Mouse (Mus musculus) olfactory bulb, adult 2 months (tissue): ENCODE data around the gene Tatdn2.

Experiments used
- CTCF ChIP-seq: fragments of 200-500 bp; IDR thresholded peaks from 2 replicates; pipeline ENCODE4 v1.5.1; 2012; ENCODE audit warnings: low read depth, mild to moderate bottlenecking, low read length, moderate library complexity; ENCODE audit not compliant: insufficient read depth
- POLR2A ChIP-seq: fragments of 200-500 bp; IDR thresholded peaks from 2 replicates; pipeline ENCODE4 v1.6.1; 2012; ENCODE audit warnings: mild to moderate bottlenecking, low read depth, low read length, moderate library complexity; ENCODE audit not compliant: insufficient read depth

DNA sequence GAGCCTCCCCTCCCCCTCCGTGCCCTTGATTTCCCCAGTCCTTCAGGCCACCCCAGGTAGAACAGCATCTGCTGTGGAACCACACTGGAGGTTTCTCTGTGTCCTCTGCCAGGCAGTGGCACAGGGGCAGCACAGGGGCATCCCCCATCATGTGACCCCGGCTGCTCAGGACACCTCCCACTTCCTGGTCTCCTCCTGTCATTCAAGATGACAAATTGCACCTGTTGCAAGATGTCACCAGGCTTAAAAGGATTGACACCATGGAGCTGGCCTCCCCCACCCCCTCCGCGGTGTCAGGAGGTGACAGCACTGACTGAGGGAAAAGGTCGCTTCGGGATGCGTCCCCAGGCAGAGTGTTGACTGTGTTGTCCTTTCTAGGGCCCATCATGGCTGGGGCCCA is 27.0 kb upstream of the Tatdn2 start:
- TF ChIP-seq POLR2A, result no peak
- no peak for TF ChIP-seq CTCF
